Mouse (Mus musculus) heart, adult 2 months (tissue): ENCODE measurements around the gene Elovl6.

ENCODE experiments used
- CTCF ChIP-seq: fragments of 200-600 bp; IDR thresholded peaks from 2 replicates; pipeline ENCODE4 v1.8.1; 2022; ENCODE audit warnings: antibody characterized with exemption, mild to moderate bottlenecking, moderate library complexity
- EP300 ChIP-seq: fragments of 200-500 bp; IDR thresholded peaks from 2 replicates; pipeline ENCODE4 v1.6.1; 2011; ENCODE audit warnings: low read depth, low read length, control low read depth; ENCODE audit not compliant: insufficient read depth
- POLR2A ChIP-seq: fragments of 200-500 bp; IDR thresholded peaks from 2 replicates; pipeline ENCODE4 v1.6.1; 2011; ENCODE audit warnings: mild to moderate bottlenecking, low read depth, low read length, control low read depth; ENCODE audit not compliant: insufficient read depth

DNA sequence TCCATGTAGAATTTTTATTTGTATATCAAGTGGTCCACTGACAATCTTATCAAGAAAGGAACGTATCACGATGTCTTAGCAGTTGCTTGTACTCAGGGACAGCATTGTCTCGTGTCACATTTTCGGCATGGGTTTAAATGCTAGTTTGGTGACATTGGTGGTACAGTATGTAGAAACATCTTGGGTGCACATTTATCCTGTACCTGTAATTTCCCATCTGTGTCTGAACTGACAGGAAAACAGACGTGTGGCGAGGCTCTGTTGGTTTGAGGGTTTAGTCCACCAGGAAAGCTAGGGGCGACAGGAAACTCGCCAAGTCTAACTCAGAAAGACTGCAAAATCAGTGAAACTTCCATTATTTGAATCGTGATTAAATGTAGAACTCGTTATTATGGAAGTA, 21.5 kb downstream of the Elovl6 start:
- TF ChIP-seq POLR2A: no peak
- no peak for TF ChIP-seq CTCF
- no peak for TF ChIP-seq EP300
